Mouse (Mus musculus): ENCODE results near the gene Snrpd2. TPM values are rescaled to one million over a fixed set of nuclear protein-coding genes. Genes with fewer than 3 reads are reported as not detected.

Gene Snrpd2
- polyA plus RNA-seq, 1 experiment from 2014 or later, result 180 TPM

GRCm38 (mm10) chr7:19184758-19185157, 35.2 kb downstream of the Snrpd2 start:
- H3K27ac ChIP-seq (replicated peaks), result no peak overlapping the region
- H3K4me3 ChIP-seq, result no peak overlapping the region
- H3K4me1 ChIP-seq, result peaks cover 19% of the 10 kb centered on the region
- peaks cover 40% of the 10 kb centered on the region for H3K36me3 ChIP-seq
- WGBS, result 90% methylated on average over 6 of the region's 6 CpGs
- no peak for DNase-seq (ENCODE audit: low spot score)
- no peaks in the 10 kb centered on the region for H3K9me3 ChIP-seq (replicated peaks)
- peaks cover 11% of the 10 kb centered on the region for H3K27me3 ChIP-seq (ENCODE audit: low read depth, poor library complexity, severe bottlenecking)

- H3K36me3 ChIP-seq, result peaks cover 74% of the 10 kb centered on the region
- H3K27ac ChIP-seq (replicated peaks), result no peak overlapping the region
- WGBS, result 97% methylated on average over 4 of the region's 4 CpGs
- H3K4me3 ChIP-seq, result no peak overlapping the region
- H3K9me3 ChIP-seq (replicated peaks), result no peaks in the 10 kb centered on the region; the same call in 1 of the 2 replicates
- H3K4me1 ChIP-seq, result no peaks in the 10 kb centered on the region
- no peaks in the 10 kb centered on the region for H3K27me3 ChIP-seq (ENCODE audit: low read depth, poor library complexity, severe bottlenecking)
- no peak for DNase-seq (ENCODE audit: low spot score)
Observed at GRCm38 (mm10) chr7:19194676-19195075, 45.2 kb downstream of the Snrpd2 start.

GRCm38 (mm10) chr7:19196676-19197075, 47.2 kb downstream of the Snrpd2 start:
- Histone ChIP-seq H3K9me3 (replicated peaks) (no peaks in the 10 kb centered on the region; the same call in 1 of the 2 replicates), H3K4me1 (no peaks in the 10 kb centered on the region), H3K4me3 (no peak overlapping the region), H3K27me3 (ENCODE audit: low read depth, poor library complexity, severe bottlenecking) (no peaks in the 10 kb centered on the region), H3K27ac (replicated peaks) (no peak overlapping the region), H3K36me3 (peaks cover 77% of the 10 kb centered on the region)
- WGBS, result 70% methylated on average over 6 of the region's 6 CpGs
- DNase-seq (ENCODE audit: low spot score), result no peak

GRCm38 (mm10) chr7:19197985-19198384, 48.5 kb downstream of the Snrpd2 start:
- 30% methylated on average over 2 of the region's 2 CpGs for WGBS
- Histone ChIP-seq H3K4me1 (no peaks in the 10 kb centered on the region), H3K27me3 (ENCODE audit: low read depth, poor library complexity, severe bottlenecking) (no peaks in the 10 kb centered on the region), H3K4me3 (no peak overlapping the region), H3K27ac (replicated peaks) (no peak overlapping the region), H3K36me3 (peaks cover 74% of the 10 kb centered on the region), H3K9me3 (replicated peaks) (no peaks in the 10 kb centered on the region; the same call in 1 of the 2 replicates)
- no peak for DNase-seq (ENCODE audit: low spot score)

GRCm38 (mm10) chr7:19201660-19202059, 52.1 kb downstream of the Snrpd2 start:
- 72% methylated on average over 15 of the region's 15 CpGs for WGBS
- H3K36me3 ChIP-seq, result peaks cover 68% of the 10 kb centered on the region

GRCm38 (mm10) chr7:19202065-19202850, 52.7 kb downstream of the Snrpd2 start:
- Histone ChIP-seq H3K27me3 (ENCODE audit: low read depth, poor library complexity, severe bottlenecking) (no peaks in the 10 kb centered on the region), H3K4me1 (no peaks in the 10 kb centered on the region), H3K36me3 (peaks cover 62% of the 10 kb centered on the region), H3K4me3 (no peak overlapping the region), H3K9me3 (replicated peaks) (0 out of 2 replicates have a peak, but pooled peaks cover 3% of the 10 kb centered on the region), H3K27ac (replicated peaks) (no peak overlapping the region)
- WGBS, result 59% methylated on average over 15 of the region's 15 CpGs
- DNase-seq (ENCODE audit: low spot score), result no peak

More at GRCm38 (mm10) chr7:19201660-19202059, 52.1 kb downstream of the Snrpd2 start:
- no peak for DNase-seq (ENCODE audit: low spot score)
- no peaks in the 10 kb centered on the region for H3K4me1 ChIP-seq
- no peaks in the 10 kb centered on the region for H3K27me3 ChIP-seq (ENCODE audit: low read depth, poor library complexity, severe bottlenecking)
- H3K27ac ChIP-seq (replicated peaks), result 0 out of 2 replicates have a peak overlapping the region, but pooled peaks have one; percentile 6
- 0 out of 2 replicates have a peak, but pooled peaks cover 3% of the 10 kb centered on the region for H3K9me3 ChIP-seq (replicated peaks)
- H3K4me3 ChIP-seq, result no peak overlapping the region

MicroRNAs encoded within 50 kb of the gene (microRNA counts, 519-probe panel; counts per million panel counts)
- not detected for microRNA mmu-miR-330

Small RNA genes lying within 50 kb of the gene (microRNA-seq; reads per million reads assigned to microRNA genes)
- 290 reads per million, percentile 62 among the genes with 10 or more reads in this experiment for gene Mir330

Other genes starting within 250 kb of the Snrpd2 start
- 38.5 and 38.7 TPM in 2 replicates for gene Ccdc61, start 239.3 kb upstream of the Snrpd2 start, polyA plus RNA-seq (2016; fragmentation: Nextera tagmentation; extraction: Ambion mirVana)
- 3.9 and 6.2 TPM in 2 replicates for gene Nova2, start 223.8 kb upstream of the Snrpd2 start, polyA plus RNA-seq (2016; fragmentation: Nextera tagmentation; extraction: Ambion mirVana)
- 0.07 and 0.16 TPM in 2 replicates for gene Nanos2, start 162.3 kb upstream of the Snrpd2 start, polyA plus RNA-seq (2016; fragmentation: Nextera tagmentation; extraction: Ambion mirVana)
- 4.0 and 4.1 TPM in 2 replicates for gene Mypop, start 158.5 kb upstream of the Snrpd2 start, polyA plus RNA-seq (2016; fragmentation: Nextera tagmentation; extraction: Ambion mirVana)
- gene Irf2bp1, start 145.7 kb upstream of the Snrpd2 start, polyA plus RNA-seq (2016; fragmentation: Nextera tagmentation; extraction: Ambion mirVana), result 21.4 and 23.5 TPM in 2 replicates
- 0.09 TPM in 1 of 2 replicates, not detected in the other for gene Foxa3, start 126.2 kb upstream of the Snrpd2 start, polyA plus RNA-seq (2016; fragmentation: Nextera tagmentation; extraction: Ambion mirVana)
- gene Sympk, start 125.3 kb upstream of the Snrpd2 start, polyA plus RNA-seq (2016; fragmentation: Nextera tagmentation; extraction: Ambion mirVana), result 40.3 and 45.7 TPM in 2 replicates
- gene Rsph6a, start 95.0 kb upstream of the Snrpd2 start, polyA plus RNA-seq (2016; fragmentation: Nextera tagmentation; extraction: Ambion mirVana), result not detected in 2 replicates
- 17.3 and 18.0 TPM in 2 replicates for gene Dmwd, start 73.5 kb upstream of the Snrpd2 start, polyA plus RNA-seq (2016; fragmentation: Nextera tagmentation; extraction: Ambion mirVana)
- 8.2 and 8.8 TPM in 2 replicates for gene Dmpk, start 65.9 kb upstream of the Snrpd2 start, polyA plus RNA-seq (2016; fragmentation: Nextera tagmentation; extraction: Ambion mirVana)
- 7.2 and 8.0 TPM in 2 replicates for gene Six5, start 55.1 kb upstream of the Snrpd2 start, polyA plus RNA-seq (2016; fragmentation: Nextera tagmentation; extraction: Ambion mirVana)
- gene Gm4969, start 31.4 kb upstream of the Snrpd2 start, polyA plus RNA-seq (2016; fragmentation: Nextera tagmentation; extraction: Ambion mirVana), result 1.1 TPM in 2 replicates
- gene Fbxo46, start 29.9 kb upstream of the Snrpd2 start, polyA plus RNA-seq (2016; fragmentation: Nextera tagmentation; extraction: Ambion mirVana), result 17.6 and 19.4 TPM in 2 replicates
- gene Qpctl, start 431 bp upstream of the Snrpd2 start, polyA plus RNA-seq (2016; fragmentation: Nextera tagmentation; extraction: Ambion mirVana), result 17.0 and 21.2 TPM in 2 replicates
- 0.60 and 1.5 TPM in 2 replicates for gene Gipr, start 16.4 kb downstream of the Snrpd2 start, polyA plus RNA-seq (2016; fragmentation: Nextera tagmentation; extraction: Ambion mirVana)
- 4.3 and 4.8 TPM in 2 replicates for gene Eml2, start 26.7 kb downstream of the Snrpd2 start, polyA plus RNA-seq (2016; fragmentation: Nextera tagmentation; extraction: Ambion mirVana)
- gene Gpr4, start 62.8 kb downstream of the Snrpd2 start, polyA plus RNA-seq (2016; fragmentation: Nextera tagmentation; extraction: Ambion mirVana), result 2.4 and 2.6 TPM in 2 replicates
- 51.0 and 51.9 TPM in 2 replicates for gene Opa3, start 78.6 kb downstream of the Snrpd2 start, polyA plus RNA-seq (2016; fragmentation: Nextera tagmentation; extraction: Ambion mirVana)
- 49.3 and 52.7 TPM in 2 replicates for gene Vasp, start 122.1 kb downstream of the Snrpd2 start, polyA plus RNA-seq (2016; fragmentation: Nextera tagmentation; extraction: Ambion mirVana)
- 0.36 and 0.39 TPM in 2 replicates for gene Ppm1n, start 130.3 kb downstream of the Snrpd2 start, polyA plus RNA-seq (2016; fragmentation: Nextera tagmentation; extraction: Ambion mirVana)
- gene Rtn2, start 132.9 kb downstream of the Snrpd2 start, polyA plus RNA-seq (2016; fragmentation: Nextera tagmentation; extraction: Ambion mirVana), result 41.9 and 48.6 TPM in 2 replicates
- 0.02 TPM in 1 of 2 replicates, not detected in the other for gene Fosb, start 160.3 kb downstream of the Snrpd2 start, polyA plus RNA-seq (2016; fragmentation: Nextera tagmentation; extraction: Ambion mirVana)
- gene Ercc1, start 195.1 kb downstream of the Snrpd2 start, polyA plus RNA-seq (2016; fragmentation: Nextera tagmentation; extraction: Ambion mirVana), result 117 and 118 TPM in 2 replicates
- gene Cd3eap, start 209.8 kb downstream of the Snrpd2 start, polyA plus RNA-seq (2016; fragmentation: Nextera tagmentation; extraction: Ambion mirVana), result 23.2 and 24.7 TPM in 2 replicates
- gene Ppp1r13l, start 210.0 kb downstream of the Snrpd2 start, polyA plus RNA-seq (2016; fragmentation: Nextera tagmentation; extraction: Ambion mirVana), result 4.9 and 6.0 TPM in 2 replicates
- gene Ercc2, start 232.3 kb downstream of the Snrpd2 start, polyA plus RNA-seq (2016; fragmentation: Nextera tagmentation; extraction: Ambion mirVana), result 27.7 and 31.8 TPM in 2 replicates